Mouse (Mus musculus) spleen, adult 2 months (tissue): Measurements from ENCODE around the gene Plekhh2.

Experiments used
- CTCF ChIP-seq: fragments of 200-500 bp; IDR thresholded peaks from 2 replicates; pipeline ENCODE4 v1.5.1; 2011; ENCODE audit warnings: mild to moderate bottlenecking, inconsistent platforms; ENCODE audit not compliant: insufficient read depth, insufficient read length, insufficient replicate concordance; ENCODE audit errors: extremely low read depth
- POLR2A ChIP-seq: fragments of 200-500 bp; IDR thresholded peaks from 2 replicates; pipeline ENCODE4 v1.6.1; 2011; ENCODE audit warnings: low read depth, low read length, inconsistent platforms

- TF ChIP-seq CTCF (no peak), POLR2A (no peak)
Measured at GRCm38 (mm10) chr17:84530202-84530796, 18.6 kb downstream of the Plekhh2 start.
